ENCODE assay signal across 19 mouse cellular contexts in genomic region chr5:121179077-121179857, GRCm38 (mm10). TPM values are rescaled to one million over a fixed set of nuclear protein-coding genes. Genes with fewer than 3 reads are reported as not detected.
DNase-seq lines count a peak whose midpoint lies in the region; ATAC-seq and TF ChIP-seq lines count a peak whose summit lies in the region.
"Had no signal": no experiment of that assay in that cellular context is flagged by ENCODE, and none has a peak within 500 bp of the region (broad histone marks: within the 10 kb centered on the region; RNA-seq: fewer than 3 reads in every experiment).

No protein-coding gene starts in this region.

- no peak for ATAC-seq in forebrain, embryonic 11.5 days (replicated peaks; ENCODE audit: low FRiP score)
- peak; percentile 27; the same call in 1 of the 2 replicates for ATAC-seq in heart, postnatal 0 days (ENCODE audit: insufficient read depth, low read depth)
- peak; percentile 55; the same call in 1 of the 2 replicates for ATAC-seq in forebrain, embryonic 12.5 days (ENCODE audit: low FRiP score)
- ATAC-seq: hindbrain, embryonic 16.5 days; midbrain, embryonic 16.5 days had no signal

- 81% methylated on average over 9 of the region's 9 CpGs for WGBS in forebrain, embryonic 11.5 days
- 88% methylated on average over 9 of the region's 9 CpGs for WGBS in forebrain, embryonic 10.5 days
- 39% methylated on average over 9 of the region's 9 CpGs for WGBS in heart, postnatal 0 days
- WGBS in forebrain, embryonic 12.5 days: 64% methylated on average over 9 of the region's 9 CpGs

- no peaks in the 10 kb centered on the region for H3K36me3 ChIP-seq in forebrain, embryonic 11.5 days (ENCODE audit: control insufficient read depth, insufficient read depth, low read length)
- H3K36me3 ChIP-seq in forebrain, embryonic 10.5 days (replicated peaks): peaks cover 22% of the 10 kb centered on the region
- 0 out of 2 replicates have a peak, but pooled peaks cover 4% of the 10 kb centered on the region for H3K36me3 ChIP-seq in heart, postnatal 0 days (replicated peaks; ENCODE audit: control insufficient read depth, insufficient read depth, low read length)
- H3K36me3 ChIP-seq in forebrain, embryonic 12.5 days (replicated peaks): no peaks in the 10 kb centered on the region
- H3K36me3 ChIP-seq: embryonic facial prominence, embryonic 15.5 days had no signal

- 0 out of 2 replicates have a peak, but pooled peaks cover 2% of the 10 kb centered on the region for H3K4me1 ChIP-seq in forebrain, embryonic 11.5 days (replicated peaks; ENCODE audit: control insufficient read depth, insufficient read depth, low read length)
- H3K4me1 ChIP-seq in forebrain, embryonic 10.5 days: peaks cover 23% of the 10 kb centered on the region
- H3K4me1 ChIP-seq in heart, postnatal 0 days (ENCODE audit: control insufficient read depth, insufficient read depth): peaks cover 38% of the 10 kb centered on the region
- H3K4me1 ChIP-seq in forebrain, embryonic 12.5 days: peaks cover 25% of the 10 kb centered on the region

- DNase-seq in forebrain, embryonic 11.5 days (ENCODE audit: low spot score): no peak
- DNase-seq in forebrain, embryonic 10.5 days (ENCODE audit: extremely low spot score, low spot score): no peak
- DNase-seq in heart, postnatal 0 days (ENCODE audit: low spot score): no peak
- no peak for DNase-seq in heart, adult 9 months (ENCODE audit: low spot score in 2 of 2)
- DNase-seq in 416B (ENCODE audit: low read depth): peak; percentile 42
- DNase-seq in adrenal gland, postnatal 4 days (ENCODE audit: low spot score in 2 of 2): no peak
- DNase-seq in right cerebral cortex, adult 18-20 months: no peak
- DNase-seq: adrenal gland, adult 2 months; cerebellum, adult 8-10 months; kidney, adult 9 months; lung, adult 18-20 months; lung, postnatal 4 days; right cerebral cortex, postnatal 25 days; thymus, postnatal 4 days had no signal

- no peak overlapping the region for H3K4me3 ChIP-seq in forebrain, embryonic 11.5 days (ENCODE audit: low read depth, low read length)
- H3K4me3 ChIP-seq in forebrain, embryonic 10.5 days: no peak overlapping the region
- no peak overlapping the region for H3K4me3 ChIP-seq in heart, postnatal 0 days (ENCODE audit: low read depth, low read length)
- H3K4me3 ChIP-seq in forebrain, embryonic 12.5 days (replicated peaks): no peak overlapping the region
- H3K4me3 ChIP-seq: embryonic facial prominence, embryonic 15.5 days; limb, embryonic 12.5 days had no signal

- H3K9ac ChIP-seq in forebrain, embryonic 11.5 days (ENCODE audit: low read length): no peak overlapping the region
- H3K9ac ChIP-seq in heart, postnatal 0 days (replicated peaks; ENCODE audit: low read depth, low read length): no peak overlapping the region
- H3K9ac ChIP-seq in forebrain, embryonic 12.5 days: no peak overlapping the region
- H3K9ac ChIP-seq: embryonic facial prominence, embryonic 15.5 days; limb, embryonic 12.5 days had no signal

- peak overlapping the region; percentile 46 for H3K27ac ChIP-seq in forebrain, embryonic 11.5 days (ENCODE audit: low read depth, low read length)
- no peak overlapping the region for H3K27ac ChIP-seq in forebrain, embryonic 10.5 days
- peak overlapping the region; percentile 5 for H3K27ac ChIP-seq in heart, postnatal 0 days (ENCODE audit: low read depth)
- peak overlapping the region; percentile 64 for H3K27ac ChIP-seq in forebrain, embryonic 12.5 days
- H3K27ac ChIP-seq: embryonic facial prominence, embryonic 15.5 days; limb, embryonic 12.5 days had no signal

- H3K4me2 ChIP-seq in forebrain, embryonic 11.5 days (ENCODE audit: low read depth, low read length, severe bottlenecking): no peak overlapping the region
- H3K4me2 ChIP-seq in heart, postnatal 0 days (ENCODE audit: low read depth, low read length): no peak overlapping the region
- H3K4me2 ChIP-seq in forebrain, embryonic 12.5 days: no peak overlapping the region
- H3K4me2 ChIP-seq: embryonic facial prominence, embryonic 15.5 days; limb, embryonic 12.5 days had no signal

- no peak for TF ChIP-seq EP300 in heart, postnatal 0 days (IDR thresholded peaks at IDR 0.05; ENCODE audit: low read depth)

- H3K27me3 ChIP-seq in forebrain, embryonic 11.5 days (ENCODE audit: control insufficient read depth, insufficient read depth, low read length): no peaks in the 10 kb centered on the region
- no peaks in the 10 kb centered on the region for H3K27me3 ChIP-seq in forebrain, embryonic 10.5 days (ENCODE audit: poor library complexity, severe bottlenecking)
- no peaks in the 10 kb centered on the region for H3K27me3 ChIP-seq in heart, postnatal 0 days (ENCODE audit: control insufficient read depth, insufficient read depth, low read length)
- H3K27me3 ChIP-seq in forebrain, embryonic 12.5 days: no peaks in the 10 kb centered on the region
- H3K27me3 ChIP-seq: embryonic facial prominence, embryonic 15.5 days; limb, embryonic 12.5 days had no signal

- no peaks in the 10 kb centered on the region for H3K9me3 ChIP-seq in forebrain, embryonic 11.5 days (ENCODE audit: control insufficient read depth, low read length)
- H3K9me3 ChIP-seq in forebrain, embryonic 10.5 days: no peaks in the 10 kb centered on the region
- H3K9me3 ChIP-seq in heart, postnatal 0 days (replicated peaks; ENCODE audit: control insufficient read depth, low read length): no peaks in the 10 kb centered on the region
- H3K9me3 ChIP-seq in forebrain, embryonic 12.5 days: no peaks in the 10 kb centered on the region
- H3K9me3 ChIP-seq: embryonic facial prominence, embryonic 15.5 days; limb, embryonic 12.5 days had no signal

- TF ChIP-seq CTCF in heart, postnatal 0 days (IDR thresholded peaks at IDR 0.05; ENCODE audit: low read depth): no peak

RNA-seq across cellular contexts. Expression of gene Ptpn11, which starts 11.9 kb away (rescaled TPM):
- polyA plus RNA-seq in forebrain, embryonic 11.5 days (2014; fragmentation: Nextera tagmentation; extraction: Ambion mirVana): 27.4 and 28.6 TPM in 2 replicates
- 25.1 TPM in 2 replicates for polyA plus RNA-seq in forebrain, embryonic 10.5 days (2016; fragmentation: Nextera tagmentation; extraction: Ambion mirVana)
- total RNA-seq in heart, postnatal 0 days (2014; rRNA removed; ENCODE audit: low replicate concordance): 45.0 and 45.5 TPM in 2 replicates
- 23.9 and 24.7 TPM in 2 replicates for polyA plus RNA-seq in heart, postnatal 0 days (2015; fragmentation: Nextera tagmentation; extraction: Ambion mirVana)
- 26.3 and 26.4 TPM in 2 replicates for polyA plus RNA-seq in forebrain, embryonic 12.5 days (2016; fragmentation: Nextera tagmentation; extraction: Ambion mirVana)
- 10 to 100 TPM; 87.4 TPM for total RNA-seq in adrenal gland, postnatal 4 days (2021)

RNA-seq across cellular contexts. Expression of gene Rpl6, which starts 25.0 kb away (rescaled TPM):
- polyA plus RNA-seq in forebrain, embryonic 11.5 days (2014; fragmentation: Nextera tagmentation; extraction: Ambion mirVana): 586 and 620 TPM in 2 replicates
- 659 and 678 TPM in 2 replicates for polyA plus RNA-seq in forebrain, embryonic 10.5 days (2016; fragmentation: Nextera tagmentation; extraction: Ambion mirVana)
- 472 and 482 TPM in 2 replicates for total RNA-seq in heart, postnatal 0 days (2014; rRNA removed; ENCODE audit: low replicate concordance)
- polyA plus RNA-seq in heart, postnatal 0 days (2015; fragmentation: Nextera tagmentation; extraction: Ambion mirVana): 287 and 306 TPM in 2 replicates
- 479 and 481 TPM in 2 replicates for polyA plus RNA-seq in forebrain, embryonic 12.5 days (2016; fragmentation: Nextera tagmentation; extraction: Ambion mirVana)
- 1,000 to 10,000 TPM; 1,172 to 1,181 TPM for total RNA-seq in adrenal gland, postnatal 4 days (2021)

RNA-seq across cellular contexts. Expression of gene Hectd4, which starts 40.8 kb away (rescaled TPM):
- 11.5 and 13.4 TPM in 2 replicates for polyA plus RNA-seq in forebrain, embryonic 11.5 days (2014; fragmentation: Nextera tagmentation; extraction: Ambion mirVana)
- polyA plus RNA-seq in forebrain, embryonic 10.5 days (2016; fragmentation: Nextera tagmentation; extraction: Ambion mirVana): 3.5 and 5.1 TPM in 2 replicates
- 18.8 and 19.5 TPM in 2 replicates for total RNA-seq in heart, postnatal 0 days (2014; rRNA removed; ENCODE audit: low replicate concordance)
- polyA plus RNA-seq in heart, postnatal 0 days (2015; fragmentation: Nextera tagmentation; extraction: Ambion mirVana): 1.8 and 2.0 TPM in 2 replicates
- 13.2 and 13.3 TPM in 2 replicates for polyA plus RNA-seq in forebrain, embryonic 12.5 days (2016; fragmentation: Nextera tagmentation; extraction: Ambion mirVana)
- total RNA-seq in adrenal gland, postnatal 4 days (2021): 10 to 100 TPM; 25.0 to 32.0 TPM
